Mouse (Mus musculus) lung, embryonic 16.5 days (tissue): ENCODE results near the gene Slc15a5. TPM values are rescaled to one million over a fixed set of nuclear protein-coding genes. Genes with fewer than 3 reads are reported as not detected.
"Not testable (repeated sequence)": the region's sequence is repeated elsewhere in the genome, so short reads cannot be mapped to it uniquely, and the experiment has no call there.

Experiments used
- ATAC-seq: fragments of 200-750 bp; cut with Nextera tagmentation; 2 replicates; pipeline ENCODE4 v1.8.0; 2017; ENCODE audit warnings: low read depth, mild to moderate bottlenecking, moderate library complexity
- H3K27ac ChIP-seq: fragments of 300-500 bp; sonication (generic); 2 replicates; pipeline ENCODE4 v1.5.1; 2014; ENCODE audit warnings: mild to moderate bottlenecking, control low read depth, low read length
- H3K27me3 ChIP-seq: fragments of 300-500 bp; sonication (generic); 2 replicates; pipeline ENCODE4 v1.6.1; 2014; ENCODE audit warnings: low read depth, low read length, mixed read lengths; ENCODE audit not compliant: control insufficient read depth, insufficient read depth
- H3K36me3 ChIP-seq: fragments of 300-500 bp; sonication (generic); 2 replicates; pipeline ENCODE4 v1.6.1; 2014; ENCODE audit warnings: low read length; ENCODE audit not compliant: control insufficient read depth, insufficient read depth
- H3K4me1 ChIP-seq: fragments of 300-500 bp; sonication (generic); replicated peaks from 2 replicates; pipeline ENCODE4 v1.6.1; 2014; ENCODE audit warnings: low read length, mixed read lengths; ENCODE audit not compliant: control insufficient read depth, insufficient read depth
- H3K4me2 ChIP-seq: fragments of 300-500 bp; sonication (generic); 2 replicates; pipeline ENCODE4 v1.6.1; 2014; ENCODE audit warnings: low read depth, low read length, control low read depth
- H3K4me3 ChIP-seq: fragments of 300-500 bp; sonication (generic); 2 replicates; pipeline ENCODE4 v1.5.1; 2014; ENCODE audit warnings: mild to moderate bottlenecking, low read length, control low read depth
- H3K9ac ChIP-seq: fragments of 300-500 bp; sonication (generic); 2 replicates; pipeline ENCODE4 v1.6.1; 2014; ENCODE audit warnings: low read length, control low read depth
- H3K9me3 ChIP-seq: fragments of 300-500 bp; sonication (generic); 2 replicates; pipeline ENCODE4 v1.6.1; 2016; ENCODE audit warnings: low read length; ENCODE audit not compliant: control insufficient read depth
- WGBS: fragments of 180-500 bp; shearing (Covaris S2); extraction: QIAGEN DNeasy Blood & Tissue Kit; methylation state at CpG from one replicate; pipeline ENCODE4 v1.1.7; 2014; 5-methylcytosine and 5-hydroxymethylcytosine counted together
- polyA plus RNA-seq: library from polyadenylated mRNA; unstranded; fragments of >200 nt; fragmentation: Nextera tagmentation; extraction: Ambion mirVana; gene quantifications from 2 replicates; pipeline ENCODE4 v1.2.1, GENCODE M21; 2015

The Slc15a5 gene
- polyA plus RNA-seq, 1 experiment from 2014 or later, result not detected

- no peak overlapping the region for H3K9ac ChIP-seq
- no peak overlapping the region for H3K4me2 ChIP-seq
- no peak overlapping the region for H3K4me3 ChIP-seq
- H3K9me3 ChIP-seq, result no peaks in the 10 kb centered on the region
- WGBS, result 56% methylated on average over 8 of the region's 8 CpGs
- no peaks in the 10 kb centered on the region for H3K27me3 ChIP-seq
- no peaks in the 10 kb centered on the region for H3K36me3 ChIP-seq
- H3K4me1 ChIP-seq, result no peaks in the 10 kb centered on the region
- H3K27ac ChIP-seq, result no peak overlapping the region
- no peak for ATAC-seq
These were observed 9.4 kb upstream of the Slc15a5 start for GRCm38 (mm10) chr6:138089084-138089483.

DNA sequence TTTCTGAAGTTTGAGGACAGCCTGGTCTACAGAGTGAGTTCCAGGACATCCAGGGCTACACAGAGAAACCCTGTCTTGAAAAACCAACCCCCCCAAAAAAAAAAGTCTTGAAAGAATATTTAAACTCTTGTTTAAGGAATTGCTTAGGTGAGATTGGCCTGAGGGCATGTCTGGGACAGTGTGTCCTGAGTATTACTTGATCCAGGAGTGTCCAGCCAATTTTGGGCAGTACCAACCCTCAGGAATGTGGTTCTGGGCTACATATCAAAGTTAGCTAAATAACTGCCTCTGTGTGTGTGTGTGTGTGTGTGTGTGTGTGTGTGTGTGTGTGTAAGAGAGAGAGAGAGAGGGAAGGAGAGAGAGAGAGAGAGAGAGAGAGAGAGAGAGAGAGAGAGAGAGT is 6.7 kb upstream of the Slc15a5 start:
- not testable (repeated sequence) for H3K36me3 ChIP-seq, H3K27ac ChIP-seq, H3K4me2 ChIP-seq, H3K4me3 ChIP-seq, H3K9me3 ChIP-seq, H3K9ac ChIP-seq, H3K4me1 ChIP-seq, H3K27me3 ChIP-seq, ATAC-seq

GRCm38 (mm10) chr6:138080778-138081549 is 1.2 kb upstream of the Slc15a5 start:
- Histone ChIP-seq H3K9ac (no peak overlapping the region), H3K4me2 (no peak overlapping the region), H3K4me1 (no peaks in the 10 kb centered on the region), H3K4me3 (no peak overlapping the region), H3K36me3 (no peaks in the 10 kb centered on the region), H3K9me3 (no peaks in the 10 kb centered on the region), H3K27ac (no peak overlapping the region), H3K27me3 (no peaks in the 10 kb centered on the region)
- WGBS, result 82% methylated on average over 6 of the region's 6 CpGs
- ATAC-seq, result no peak

- Histone ChIP-seq H3K4me2 (no peak overlapping the region), H3K27ac (no peak overlapping the region), H3K4me3 (no peak overlapping the region), H3K36me3 (no peaks in the 10 kb centered on the region), H3K4me1 (no peaks in the 10 kb centered on the region), H3K27me3 (no peaks in the 10 kb centered on the region), H3K9me3 (no peaks in the 10 kb centered on the region), H3K9ac (no peak overlapping the region)
- no peak for ATAC-seq
- WGBS, result 51% methylated on average over 5 of the region's 5 CpGs
These were observed 1.9 kb downstream of the Slc15a5 start for GRCm38 (mm10) chr6:138077681-138078439.

DNA sequence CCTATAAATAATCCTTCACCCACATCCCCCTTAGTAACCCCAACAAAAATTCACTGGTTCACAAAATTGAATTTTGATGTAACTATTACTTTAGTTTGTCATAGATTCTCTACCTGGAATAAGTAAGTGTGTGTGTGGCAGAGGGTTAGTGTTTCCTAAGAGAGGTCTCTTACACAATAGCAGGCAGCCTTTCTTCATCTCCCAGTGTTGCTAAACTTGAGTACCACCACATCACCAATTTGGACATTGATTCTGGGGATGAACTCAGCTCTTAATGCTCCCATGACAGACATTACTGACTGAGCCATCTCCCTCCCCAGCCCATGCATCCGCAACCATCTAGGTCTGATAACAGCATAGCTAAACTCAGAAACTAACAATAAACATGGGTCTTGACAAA is 4.0 kb downstream of the Slc15a5 start:
- ATAC-seq, result no peak
- WGBS, result 97% methylated on average over 1 of the region's 1 CpGs
- Histone ChIP-seq H3K27ac (no peak overlapping the region), H3K4me1 (no peaks in the 10 kb centered on the region), H3K4me2 (no peak overlapping the region), H3K36me3 (no peaks in the 10 kb centered on the region), H3K27me3 (no peaks in the 10 kb centered on the region), H3K9ac (no peak overlapping the region), H3K4me3 (no peak overlapping the region), H3K9me3 (no peaks in the 10 kb centered on the region)

GRCm38 (mm10) chr6:138073540-138073939 is 6.2 kb downstream of the Slc15a5 start:
- H3K36me3 ChIP-seq, result no peaks in the 10 kb centered on the region
- no peaks in the 10 kb centered on the region for H3K9me3 ChIP-seq
- H3K4me2 ChIP-seq, result no peak overlapping the region
- no peak for ATAC-seq
- H3K27ac ChIP-seq, result no peak overlapping the region
- H3K9ac ChIP-seq, result no peak overlapping the region
- H3K4me3 ChIP-seq, result no peak overlapping the region
- H3K4me1 ChIP-seq, result no peaks in the 10 kb centered on the region
- H3K27me3 ChIP-seq, result no peaks in the 10 kb centered on the region
- WGBS, result 64% methylated on average over 2 of the region's 2 CpGs

DNA sequence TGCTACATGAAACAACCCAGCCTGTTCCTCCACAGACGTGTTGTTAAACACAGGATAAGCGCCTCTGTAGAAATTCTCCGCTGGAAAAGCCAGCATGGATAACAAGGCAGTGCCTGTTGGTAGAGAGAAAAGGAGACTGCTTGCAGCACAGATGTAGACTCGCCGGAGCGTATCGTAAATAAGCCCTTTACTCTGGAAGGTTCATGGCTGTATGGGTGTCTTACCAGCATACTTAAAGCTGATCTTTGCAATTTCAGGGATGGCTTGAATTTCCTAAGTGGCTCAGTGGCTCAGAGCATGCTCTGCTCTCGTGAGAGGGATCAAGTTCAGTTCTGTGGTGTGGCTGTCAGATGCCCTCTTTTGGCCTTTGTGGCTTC is 6.8 kb downstream of the Slc15a5 start:
- no peak for ATAC-seq
- Histone ChIP-seq H3K4me2 (no peak overlapping the region), H3K27me3 (no peaks in the 10 kb centered on the region), H3K27ac (no peak overlapping the region), H3K9ac (no peak overlapping the region), H3K36me3 (no peaks in the 10 kb centered on the region), H3K4me3 (no peak overlapping the region), H3K4me1 (no peaks in the 10 kb centered on the region), H3K9me3 (no peaks in the 10 kb centered on the region)
- WGBS, result 77% methylated on average over 8 of the region's 8 CpGs

DNA sequence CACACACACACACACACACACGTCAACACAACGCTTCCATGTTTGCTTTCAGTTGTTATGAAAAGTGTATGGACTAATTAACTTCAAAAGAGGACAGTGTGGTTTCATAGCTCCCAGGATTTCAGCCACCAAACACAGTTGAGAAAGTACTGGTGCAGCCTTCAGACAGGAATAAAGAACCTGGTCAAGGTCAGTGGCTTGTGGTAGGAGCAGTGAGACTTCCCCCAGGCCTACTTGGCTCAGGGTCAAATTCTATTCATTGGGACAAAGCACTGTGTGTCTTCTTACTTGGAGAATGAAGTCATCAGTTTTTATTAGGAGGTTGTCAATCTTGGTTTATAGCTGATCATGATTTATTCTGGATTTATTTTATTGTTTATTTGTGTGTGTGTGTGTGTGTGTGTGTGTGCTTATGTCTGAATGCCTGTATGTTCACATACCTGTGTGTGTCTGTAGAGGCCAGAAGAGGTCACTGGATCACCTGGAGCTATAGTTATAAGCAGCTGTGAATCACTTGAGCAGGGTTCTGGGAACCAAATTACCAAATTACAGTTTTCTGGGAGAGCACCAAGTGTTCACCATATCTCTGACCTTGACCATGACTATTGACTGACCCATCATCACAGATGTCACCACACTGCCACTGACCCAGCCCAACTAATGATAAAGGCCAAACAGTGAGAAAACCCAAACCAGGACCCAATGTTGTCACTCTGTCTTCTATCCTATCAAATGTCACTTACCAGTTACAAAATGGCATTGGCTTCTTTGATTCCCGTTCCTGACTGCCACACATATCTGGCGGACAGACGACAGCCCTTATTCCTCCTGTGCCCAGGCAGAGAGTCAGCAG is 7.4 kb downstream of the Slc15a5 start:
- ATAC-seq, result no peak
- no peak overlapping the region for H3K4me2 ChIP-seq
- no peaks in the 10 kb centered on the region for H3K9me3 ChIP-seq

GRCm38 (mm10) chr6:138071505-138072107 is 8.1 kb downstream of the Slc15a5 start:
- no peak for ATAC-seq

More for the DNA sequence above, 7.4 kb downstream of the Slc15a5 start:
- Histone ChIP-seq H3K27me3 (no peaks in the 10 kb centered on the region), H3K4me3 (no peak overlapping the region), H3K9ac (no peak overlapping the region), H3K27ac (no peak overlapping the region), H3K4me1 (no peaks in the 10 kb centered on the region), H3K36me3 (no peaks in the 10 kb centered on the region)
- 72% methylated on average over 5 of the region's 5 CpGs for WGBS

More at GRCm38 (mm10) chr6:138071505-138072107, 8.1 kb downstream of the Slc15a5 start:
- H3K9me3 ChIP-seq, result no peaks in the 10 kb centered on the region
- no peaks in the 10 kb centered on the region for H3K4me1 ChIP-seq
- no peak overlapping the region for H3K9ac ChIP-seq
- no peak overlapping the region for H3K4me3 ChIP-seq
- H3K36me3 ChIP-seq, result no peaks in the 10 kb centered on the region
- no peak overlapping the region for H3K27ac ChIP-seq
- WGBS, result 57% methylated on average over 4 of the region's 4 CpGs
- H3K4me2 ChIP-seq, result no peak overlapping the region
- H3K27me3 ChIP-seq, result no peaks in the 10 kb centered on the region
